Mouse (Mus musculus) c-Kit-positive CD71-positive TER-119-positive erythroid progenitor cells, embryonic 14.5 days (primary cell): Measurements from ENCODE around the gene Il11.
"Not testable (repeated sequence)": the region's sequence is repeated elsewhere in the genome, so short reads cannot be mapped to it uniquely, and the experiment has no call there.

ENCODE experiments used
- DNase-seq: peaks from one replicate; pipeline ENCODE4 v3.0.0-alpha.2; 2013; ENCODE audit warnings: low spot score

Gene Il11

DNA sequence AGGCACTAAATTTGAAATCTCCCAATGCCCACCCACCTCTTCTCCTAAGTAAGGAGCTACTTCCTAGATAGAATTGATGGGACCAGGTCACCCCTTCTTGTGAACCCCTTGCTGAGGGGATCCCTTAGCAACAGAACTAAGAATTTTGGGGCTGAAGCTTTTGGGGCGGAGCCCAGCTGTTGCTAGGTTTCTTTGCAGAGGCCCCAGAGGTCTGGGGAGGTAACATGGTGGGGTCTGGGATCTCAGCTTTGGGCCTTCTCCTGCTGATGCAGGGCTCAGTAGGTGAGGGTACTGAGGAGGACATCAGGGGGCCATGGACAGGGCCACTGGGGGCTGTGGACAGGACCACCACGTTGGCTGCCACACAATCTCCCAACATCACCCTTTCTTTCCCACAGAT is at the start of gene Il11, which contains the start of gene Tmem190:
Gene Il11 (minus strand): TSS at position 101 of the 400 bp plus-strand sequence.
Gene Tmem190 (plus strand): TSS at position 179 of the 400 bp plus-strand sequence.
- no peak for DNase-seq

DNA sequence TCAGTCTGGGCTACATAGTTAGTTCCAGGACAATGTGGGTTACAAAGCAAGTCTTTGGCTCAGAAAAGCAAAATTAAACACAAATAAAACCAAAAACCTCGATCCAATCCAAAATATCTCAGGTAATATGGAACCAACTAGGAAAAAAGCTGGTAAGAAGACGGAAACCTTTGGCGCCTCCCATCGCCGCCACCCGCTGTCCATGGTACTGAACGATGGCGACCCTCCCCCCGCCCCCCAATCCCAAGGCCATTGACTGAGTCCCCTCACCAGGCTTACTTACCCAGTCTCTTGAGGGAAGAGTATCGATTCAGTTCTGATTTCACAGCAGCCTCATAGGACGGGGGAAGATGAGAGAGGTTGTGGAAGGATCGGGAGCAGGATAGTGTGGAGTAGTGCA is 47.8 kb upstream of the Il11 start:
- DNase-seq: no peak

DNA sequence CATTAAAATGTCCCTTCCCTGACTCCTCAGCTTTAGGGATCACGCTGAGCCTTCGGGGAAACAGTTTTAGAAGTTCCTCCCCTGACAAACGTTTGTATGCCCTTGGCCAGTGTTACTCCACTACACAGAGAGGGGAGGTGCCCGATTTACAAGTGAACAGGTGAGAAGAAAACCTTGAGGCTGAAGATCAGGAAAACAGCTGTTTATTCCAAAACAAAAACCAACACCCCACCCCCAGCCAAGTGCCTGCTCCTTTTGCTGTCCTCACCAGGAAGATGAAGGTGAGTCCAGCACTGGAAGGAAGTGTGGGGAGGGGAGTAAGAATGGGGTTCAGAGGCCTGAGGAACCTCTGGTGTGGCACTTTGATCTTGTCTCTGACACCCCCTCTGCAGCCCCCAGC is 42.7 kb upstream of the Il11 start:
- no peak for DNase-seq

DNA sequence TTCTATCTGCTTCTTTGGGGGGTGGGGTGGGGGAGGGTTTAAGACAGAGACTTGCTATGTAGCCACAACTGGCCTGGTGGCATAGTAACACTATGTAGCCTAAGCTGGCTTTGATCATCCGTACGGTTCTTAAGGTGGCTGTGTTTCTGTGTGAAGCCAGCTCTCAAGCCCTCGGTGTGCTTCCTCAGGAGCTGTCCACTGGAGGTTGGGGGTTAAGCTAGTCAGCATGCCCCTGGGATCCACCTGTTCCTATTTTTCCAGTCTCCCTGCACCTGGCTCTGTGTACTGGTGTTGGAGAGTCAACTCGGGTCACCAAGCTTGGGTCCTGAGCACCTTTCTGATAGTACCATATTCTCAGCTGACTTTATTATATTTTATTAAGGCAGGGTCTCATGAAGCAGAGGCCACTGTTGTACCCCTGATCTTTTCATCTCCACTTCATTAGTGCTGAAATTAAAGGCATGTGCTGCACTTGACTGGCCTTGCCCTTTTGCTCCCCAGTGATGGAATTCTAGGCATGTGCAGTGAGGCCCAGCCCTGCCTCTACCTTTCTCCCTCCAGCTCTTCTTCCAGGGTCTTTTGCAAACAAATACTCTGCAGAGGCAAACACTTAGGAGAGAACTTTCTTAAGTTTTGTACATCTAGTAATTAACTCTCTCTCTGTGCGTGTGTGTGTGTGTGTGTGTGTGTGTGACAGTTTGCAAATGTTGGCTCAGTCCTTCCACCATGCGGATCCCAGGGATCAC is 39.7 kb upstream of the Il11 start:
- no peak for DNase-seq

GRCm38 (mm10) chr7:4821690-4822089 is 39.0 kb upstream of the Il11 start:
- DNase-seq: no peak

- DNase-seq: not testable (repeated sequence)
Measured at GRCm38 (mm10) chr7:4820925-4821324, 38.3 kb upstream of the Il11 start.

DNA sequence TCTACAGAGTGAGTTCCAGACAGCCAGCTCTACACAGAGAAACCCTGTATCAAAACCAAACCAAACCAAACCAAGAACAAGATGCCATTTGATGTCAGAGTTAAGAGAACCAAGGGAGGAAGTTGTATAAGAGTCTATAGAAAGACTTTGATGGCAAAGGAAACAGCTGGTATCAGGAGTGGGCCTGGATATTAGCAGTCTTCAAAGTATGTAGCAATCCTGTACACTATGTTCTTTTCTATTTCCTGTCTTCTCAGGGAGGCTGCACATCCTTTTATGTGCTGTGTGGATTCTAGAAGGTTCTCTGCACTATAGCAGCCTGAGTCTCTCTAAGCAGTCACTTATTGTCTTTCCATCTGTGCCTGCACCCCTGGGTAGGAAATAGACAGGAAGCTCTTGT is 33.9 kb upstream of the Il11 start:
- no peak for DNase-seq

DNA sequence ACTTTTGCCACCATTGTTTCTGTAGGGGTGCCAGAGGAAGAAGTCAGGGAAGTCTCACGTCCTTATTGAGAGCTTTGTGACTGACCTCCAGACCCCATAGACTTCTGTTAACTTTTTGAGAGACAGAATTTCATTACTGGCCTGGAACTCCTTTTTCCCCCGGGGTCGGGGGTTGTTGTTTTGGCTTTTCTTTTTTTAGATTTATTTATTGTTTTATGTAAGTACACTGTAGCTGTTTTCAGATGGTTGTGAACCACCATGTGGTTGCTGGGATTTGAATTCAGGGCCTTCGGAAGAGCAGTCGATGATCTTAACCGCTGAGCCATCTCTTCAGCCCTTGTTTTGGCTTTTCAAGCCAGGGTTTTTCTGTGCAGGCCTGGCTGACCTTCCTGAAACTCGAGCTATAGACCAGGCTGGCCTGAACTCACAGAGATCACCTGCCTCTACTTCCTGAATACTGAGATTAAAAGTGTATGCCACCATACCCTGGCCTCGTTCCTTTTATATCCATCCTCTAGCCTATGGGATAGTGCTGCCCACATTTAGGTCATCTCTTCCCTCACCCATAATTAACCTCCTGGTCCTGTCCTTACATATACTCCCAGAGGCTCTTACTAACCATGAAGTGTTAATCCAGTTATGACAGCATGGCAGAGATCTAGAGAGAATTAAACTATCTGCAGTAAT is 30.6 kb upstream of the Il11 start:
- no peak for DNase-seq

DNA sequence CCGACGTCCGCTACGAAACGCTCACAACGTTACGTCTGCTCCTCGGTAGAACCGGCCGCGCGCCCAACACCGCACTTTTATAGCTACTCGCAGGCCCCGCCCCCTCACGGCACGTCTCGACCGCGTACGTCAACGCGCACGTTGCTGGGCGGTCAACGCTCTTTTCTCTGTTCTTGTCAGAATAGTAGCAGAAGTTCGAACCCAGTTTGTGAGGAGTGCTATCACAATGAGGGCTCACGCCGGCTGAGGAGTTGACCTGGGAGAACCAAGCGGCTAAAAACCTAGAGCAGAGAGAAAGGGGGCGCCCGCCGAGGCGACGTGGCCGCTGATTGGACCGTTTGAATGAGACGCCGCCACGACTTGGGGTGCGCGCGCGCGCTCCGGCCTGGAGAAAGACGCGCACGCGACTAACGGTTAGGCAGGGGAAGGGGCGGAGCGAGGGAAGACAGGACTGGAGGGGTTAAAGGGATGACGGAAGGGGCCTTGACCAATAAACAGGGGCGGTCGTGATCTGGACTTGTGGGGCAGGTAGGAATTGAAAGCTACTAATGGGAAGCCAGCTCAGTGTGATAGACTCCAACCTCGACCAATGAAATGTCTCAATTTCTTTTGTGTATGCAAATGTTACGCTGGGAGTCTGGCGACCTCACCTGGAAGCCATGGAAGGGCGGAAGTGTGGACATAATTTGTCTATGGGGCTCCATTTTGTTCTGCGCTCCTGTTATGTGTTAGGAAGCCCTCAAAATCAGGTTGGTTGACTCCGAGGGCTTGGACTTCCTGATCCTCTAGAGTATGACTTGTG is 29.8 kb upstream of the Il11 start, which contains the start of gene Ube2s:
Gene Ube2s (minus strand): TSS at position 288 of the 802 bp plus-strand sequence.
- DNase-seq: peak; percentile 99

GRCm38 (mm10) chr7:4811842-4812302 is 29.2 kb upstream of the Il11 start:
- no peak for DNase-seq

GRCm38 (mm10) chr7:4811131-4811530 is 28.5 kb upstream of the Il11 start:
- not testable (repeated sequence) for DNase-seq

DNA sequence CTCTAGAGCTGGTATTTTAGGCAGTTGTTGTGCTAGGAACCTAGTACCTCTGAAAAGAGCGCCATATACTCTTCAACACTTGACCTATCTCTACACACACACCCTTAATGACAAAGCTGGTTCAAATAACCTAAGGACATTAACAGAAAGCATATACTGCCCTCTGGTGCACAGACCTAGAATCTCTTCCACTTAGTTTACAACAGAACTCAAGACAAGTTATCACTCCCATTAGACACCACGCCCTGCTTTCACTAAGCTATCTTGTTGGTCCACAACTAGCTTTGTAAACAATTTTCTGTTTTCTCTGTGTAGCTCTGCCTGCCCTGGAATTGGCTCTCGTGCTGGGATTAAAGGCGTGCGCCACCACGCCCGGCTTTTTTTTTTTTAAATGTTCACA is 24.1 kb upstream of the Il11 start:
- DNase-seq: peak; percentile 74

GRCm38 (mm10) chr7:4802247-4802646 is 19.6 kb upstream of the Il11 start:
- no peak for DNase-seq

DNA sequence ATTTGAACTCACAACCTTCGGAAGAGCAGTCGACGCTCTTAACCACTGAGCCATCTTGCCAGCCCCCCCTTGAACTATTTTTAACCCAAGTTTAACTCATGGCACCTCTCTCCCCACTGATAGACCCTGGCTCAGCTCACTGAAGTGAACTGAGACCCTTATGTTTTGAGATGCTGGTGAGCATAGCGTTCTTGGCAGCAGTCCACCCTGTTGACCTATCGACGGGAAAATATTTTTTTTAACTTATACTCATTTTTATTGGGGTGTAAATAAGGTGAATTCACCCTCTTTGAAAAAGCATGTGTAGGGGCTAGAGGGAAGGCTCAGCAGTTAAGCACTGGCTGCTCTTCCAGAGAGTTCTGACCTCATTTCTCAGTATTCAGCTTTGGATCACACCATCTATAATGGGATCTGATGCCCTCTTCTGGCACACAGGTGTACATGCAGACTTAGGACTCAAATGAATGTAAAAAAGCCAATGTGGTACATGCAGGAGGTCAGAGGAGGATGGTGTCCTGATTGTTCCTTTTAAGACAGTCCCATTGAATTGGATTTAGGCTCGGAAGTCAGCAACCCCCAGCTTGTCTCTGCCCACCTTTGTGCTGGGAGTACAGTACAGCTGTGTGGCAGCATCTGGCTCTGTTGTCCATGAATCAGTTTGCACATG is 13.2 kb upstream of the Il11 start:
- peak; percentile 65 for DNase-seq

GRCm38 (mm10) chr7:4794631-4795168 is 12.0 kb upstream of the Il11 start:
- no peak for DNase-seq

DNA sequence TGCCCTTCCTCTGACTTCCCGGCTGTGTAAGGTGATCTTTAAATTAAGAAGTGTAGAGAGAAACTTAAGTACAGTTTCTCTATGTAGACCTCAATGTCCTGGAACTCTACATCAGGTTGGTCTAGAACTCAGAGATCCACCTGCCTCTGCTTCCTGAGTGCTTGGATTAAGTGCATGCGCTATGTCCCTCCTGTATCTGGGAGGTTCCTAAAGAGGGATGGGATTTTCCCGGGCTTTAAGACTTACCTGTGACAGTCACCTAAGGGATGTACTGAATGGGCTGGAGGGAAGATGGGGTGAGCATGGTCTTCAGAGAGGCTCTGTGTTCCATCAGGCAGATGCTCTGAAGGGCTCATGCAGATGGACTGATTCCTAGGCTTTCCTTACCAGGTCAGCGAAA is 11.0 kb upstream of the Il11 start:
- no peak for DNase-seq

DNA sequence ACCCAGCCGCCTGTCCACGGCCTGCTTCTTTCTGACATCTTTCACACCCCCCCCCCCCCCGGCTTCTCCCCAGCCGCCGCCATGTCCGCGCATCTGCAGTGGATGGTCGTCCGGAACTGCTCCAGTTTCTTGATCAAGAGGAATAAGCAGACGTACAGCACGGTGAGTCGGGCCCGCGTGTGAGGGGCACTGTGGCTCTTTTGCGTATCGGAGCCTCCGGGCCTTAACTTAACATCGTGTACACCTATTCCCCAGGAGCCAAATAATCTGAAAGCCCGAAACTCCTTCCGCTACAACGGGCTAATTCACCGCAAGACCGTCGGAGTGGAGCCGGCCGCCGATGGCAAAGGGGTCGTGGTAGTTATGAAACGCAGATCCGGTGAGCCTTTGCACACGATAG is 10.6 kb upstream of the Il11 start:
- not testable (repeated sequence) for DNase-seq

DNA sequence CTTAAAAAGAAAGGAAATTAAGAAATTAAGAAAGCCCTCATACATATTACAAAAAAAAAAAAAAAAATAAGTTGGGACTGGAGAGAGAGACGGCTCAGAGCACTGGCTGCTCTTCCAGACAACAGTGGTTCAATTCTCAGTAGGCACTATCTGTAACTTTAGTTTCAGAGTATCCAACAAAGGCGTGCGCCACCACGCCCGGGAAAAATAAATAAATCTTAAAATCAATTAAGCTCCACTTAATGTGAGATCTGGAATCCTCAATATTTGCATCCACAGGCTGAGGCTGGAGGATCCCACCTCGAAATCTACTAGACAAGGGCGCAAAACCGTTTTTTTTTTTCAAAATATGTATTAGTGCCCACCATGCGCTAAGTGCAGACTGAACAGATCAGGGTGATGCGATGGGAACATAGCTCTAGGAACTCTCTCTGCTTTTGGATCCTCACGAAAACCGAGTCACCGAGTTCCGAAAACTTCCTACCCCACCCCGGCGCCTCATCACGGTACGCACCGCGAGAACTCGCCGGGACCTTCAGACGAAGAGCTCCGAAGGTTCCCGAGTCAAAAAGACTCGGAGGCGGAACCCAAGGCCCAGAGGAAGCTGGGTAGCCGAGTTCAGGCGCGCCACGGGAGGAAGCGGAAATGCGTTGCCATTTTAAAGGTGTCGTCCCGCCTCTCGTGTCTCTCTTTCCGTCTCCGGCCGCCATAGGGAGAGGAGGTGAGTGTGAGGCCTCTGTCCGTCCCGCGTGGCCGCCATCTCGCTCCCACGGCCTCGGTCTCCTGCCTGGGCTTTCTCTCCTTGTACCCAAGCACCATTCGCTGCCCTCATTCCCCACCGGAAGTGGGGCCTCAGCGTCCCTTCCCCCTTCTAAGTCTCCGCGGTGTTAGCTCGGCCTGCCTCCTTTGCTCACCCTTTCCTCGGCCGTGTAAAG is 9.9 kb upstream of the Il11 start, which contains the start of gene Rpl28:
Gene Rpl28 (plus strand): TSS at position 597 of the 935 bp plus-strand sequence.
- peak; percentile 97 for DNase-seq

GRCm38 (mm10) chr7:4789436-4789935 is 6.8 kb upstream of the Il11 start, which contains the start of gene Tmem238:
Gene Tmem238 (minus strand): TSS chr7:4789656.
- no peak for DNase-seq
